Mouse (Mus musculus) adrenal gland, adult 8-10 months (tissue): ENCODE measurements around the gene Rps19. TPM values are rescaled to one million over a fixed set of nuclear protein-coding genes. Genes with fewer than 3 reads are reported as not detected.
"Not testable (repeated sequence)": the region's sequence is repeated elsewhere in the genome, so short reads cannot be mapped to it uniquely, and the experiment has no call there.

Experiments
- DNase-seq: peaks from one replicate; pipeline ENCODE4 v3.0.0; 2022
- total RNA-seq, 4 experiments: library from RNA; stranded (reverse); gene quantifications; 2 replicates each; pipeline ENCODE4 v1.2.4; 2022

Rps19 gene
- total RNA-seq, result 1,000 to 10,000 TPM in 3 of 4 experiments, 100 to 1,000 TPM in 1; 823 to 1,088 (median 1,017) TPM

DNA sequence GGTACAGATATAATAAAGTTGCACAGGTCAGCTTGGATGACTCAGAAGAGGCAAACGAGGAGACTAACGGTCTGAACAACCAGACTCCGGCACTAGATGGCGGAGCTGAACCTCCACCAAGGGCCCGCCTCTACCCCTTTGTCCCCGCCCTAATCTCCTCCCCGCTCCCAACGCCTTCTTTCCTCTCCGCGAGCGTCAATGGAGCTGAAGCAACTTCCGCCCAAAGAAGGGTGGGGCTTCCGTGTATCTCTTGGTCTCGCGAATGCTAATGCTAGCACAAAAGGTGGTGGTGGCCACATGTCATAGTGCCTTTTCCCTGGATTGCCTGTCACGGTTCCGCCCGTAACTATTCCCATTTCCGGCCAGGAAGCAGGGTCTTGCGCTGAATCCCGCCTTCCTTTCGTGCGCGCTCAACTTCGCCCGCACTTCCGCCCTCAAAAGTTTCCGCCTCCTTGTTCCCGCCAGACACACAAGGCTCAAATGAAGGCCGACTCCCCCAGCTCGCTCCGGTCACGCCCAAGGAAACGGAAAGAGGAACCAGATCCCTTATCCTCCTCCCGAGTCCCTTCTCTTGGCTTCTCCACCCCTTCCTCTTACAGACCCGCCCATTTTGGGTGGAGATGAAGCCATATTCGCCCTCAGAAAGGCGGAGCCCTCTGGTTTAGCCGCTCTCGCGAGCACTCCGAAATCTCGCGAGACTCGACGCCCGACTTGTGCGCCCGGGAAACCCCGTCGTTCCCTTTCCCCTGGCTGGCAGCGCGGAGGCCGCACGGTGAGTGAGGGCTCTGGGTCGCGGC lies at the start of gene Rps19:
Rps19 (plus strand) TSS at position 476 of the 797 bp plus-strand sequence.
- peak; percentile 99 for DNase-seq

GRCm38 (mm10) chr7:24838732-24839409 lies 45.3 kb upstream of the Rps19 start:
- DNase-seq, result not testable (repeated sequence)

DNA sequence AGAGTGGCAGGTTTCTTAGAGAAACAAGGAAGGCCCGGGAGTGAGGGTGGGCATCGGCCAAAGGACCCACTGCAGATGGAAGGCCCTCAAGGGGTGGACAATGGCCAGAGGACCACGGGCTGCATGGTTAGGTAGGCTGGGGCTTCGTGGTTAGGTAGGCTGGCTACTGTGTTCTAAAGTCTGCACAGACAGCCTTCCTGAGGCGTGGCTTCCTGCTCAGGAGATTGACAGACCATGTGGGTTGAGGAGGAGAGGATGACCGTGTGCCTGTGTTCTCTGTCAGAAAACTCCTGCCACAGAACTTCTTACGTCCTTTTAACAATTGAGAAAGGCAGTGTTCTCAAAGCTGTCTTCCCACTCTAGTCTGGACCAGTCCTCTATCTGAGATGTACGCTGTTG lies 44.8 kb upstream of the Rps19 start:
- no peak for DNase-seq

DNA sequence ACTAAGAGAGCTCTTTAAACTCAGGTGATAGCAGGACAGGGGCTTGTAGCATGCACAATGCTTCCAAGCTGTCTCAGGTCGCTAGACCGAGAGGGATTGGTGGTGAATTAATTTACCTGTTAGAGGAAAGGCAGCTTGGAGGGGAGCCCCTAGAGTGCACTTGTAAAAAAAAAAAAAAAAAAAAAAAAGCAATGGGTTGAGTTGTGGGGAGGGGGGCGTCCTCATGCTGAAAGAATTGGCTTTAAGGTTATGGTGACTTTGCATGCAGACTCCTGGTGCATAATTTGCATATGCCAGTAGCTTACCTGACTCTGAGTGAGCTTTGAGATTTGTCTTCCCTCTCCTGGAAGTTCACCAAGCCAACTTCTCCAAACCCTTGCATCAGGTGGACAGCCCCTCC lies 43.8 kb upstream of the Rps19 start:
- DNase-seq, result no peak

GRCm38 (mm10) chr7:24841009-24841408 lies 43.2 kb upstream of the Rps19 start:
- no peak for DNase-seq

GRCm38 (mm10) chr7:24844144-24844543 lies 40.0 kb upstream of the Rps19 start:
- DNase-seq, result no peak

DNA sequence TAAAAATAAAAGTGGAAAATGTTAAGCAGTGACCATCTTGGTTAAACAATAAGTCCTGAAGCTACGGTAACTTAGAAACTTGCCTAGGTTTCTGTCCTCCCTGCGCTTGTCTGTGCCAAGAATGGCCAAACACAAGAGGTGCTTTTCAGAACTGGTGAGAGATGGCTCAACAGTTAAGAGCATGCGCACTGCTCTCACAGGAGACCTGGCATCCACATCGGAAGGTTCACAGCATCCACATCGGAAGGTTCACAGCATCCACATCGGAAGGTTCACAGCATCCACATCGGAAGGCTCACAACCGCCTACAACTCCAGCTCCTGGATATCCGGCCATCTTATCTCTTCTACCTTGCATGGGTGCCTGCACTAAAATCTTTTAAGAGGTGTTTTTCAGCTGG lies 39.0 kb upstream of the Rps19 start:
- DNase-seq, result no peak

GRCm38 (mm10) chr7:24845713-24846112 lies 38.5 kb upstream of the Rps19 start:
- no peak for DNase-seq

- not testable (repeated sequence) for DNase-seq
Measured at GRCm38 (mm10) chr7:24846576-24846975, 37.6 kb upstream of the Rps19 start.

GRCm38 (mm10) chr7:24850162-24850561 lies 34.0 kb upstream of the Rps19 start:
- DNase-seq, result no peak

- DNase-seq, result peak; percentile 31
Measured at GRCm38 (mm10) chr7:24850899-24851303, 33.3 kb upstream of the Rps19 start.

GRCm38 (mm10) chr7:24851596-24852325 lies 32.4 kb upstream of the Rps19 start:
- DNase-seq, result no peak

- DNase-seq, result no peak
Measured at GRCm38 (mm10) chr7:24852557-24853232, 31.5 kb upstream of the Rps19 start.

DNA sequence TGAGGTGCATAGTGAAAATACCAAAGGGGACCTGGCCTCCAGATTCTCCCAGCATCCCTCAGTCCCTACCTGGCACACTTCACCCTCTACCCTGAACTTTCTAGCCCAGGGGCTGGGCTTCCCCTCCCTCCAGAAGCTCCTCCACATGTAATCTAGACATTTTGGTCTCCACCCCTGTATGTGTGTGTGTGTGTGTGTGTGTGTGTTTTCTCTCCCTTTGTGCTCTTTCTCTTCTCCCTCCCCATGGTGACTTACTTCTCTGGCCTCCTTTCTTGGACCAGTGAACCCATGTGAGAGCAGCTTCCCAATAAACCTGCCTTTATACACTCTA lies 31.0 kb upstream of the Rps19 start:
- DNase-seq, result no peak

- DNase-seq, result no peak
Measured at GRCm38 (mm10) chr7:24853695-24854094, 30.5 kb upstream of the Rps19 start.

DNA sequence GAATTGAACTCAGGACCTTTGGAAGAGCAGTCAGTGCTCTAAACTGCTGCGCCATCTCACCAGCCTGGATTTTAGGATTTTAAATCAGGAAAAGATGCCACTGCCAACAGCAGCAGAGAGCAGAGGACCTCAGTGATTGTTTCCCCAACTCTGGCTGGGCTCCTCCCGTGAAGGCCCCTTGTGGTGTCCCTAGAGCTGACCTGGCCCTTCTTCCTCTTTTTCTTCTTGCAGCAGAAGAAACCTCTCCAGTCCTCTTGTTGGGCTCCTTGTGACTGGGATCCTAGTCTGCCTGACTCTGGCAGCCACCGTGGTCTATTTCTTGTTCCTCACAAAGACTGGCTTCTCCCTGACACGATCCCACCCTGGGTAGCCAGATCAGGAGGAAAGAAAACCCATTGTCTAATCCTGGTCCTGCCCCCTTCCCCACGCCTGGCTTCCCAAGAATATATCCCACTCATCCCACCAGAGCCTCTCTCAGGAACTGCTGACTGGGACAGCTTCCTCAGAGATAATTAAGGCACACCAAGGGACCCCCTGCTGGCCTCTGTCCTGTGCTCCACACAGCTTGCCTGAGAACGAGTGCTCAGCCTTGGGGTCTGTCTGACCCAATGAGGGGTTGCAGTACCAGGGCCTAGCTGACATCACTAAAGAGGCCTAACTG lies 27.6 kb upstream of the Rps19 start:
- no peak for DNase-seq

GRCm38 (mm10) chr7:24859234-24859633 lies 24.9 kb upstream of the Rps19 start:
- no peak for DNase-seq

DNA sequence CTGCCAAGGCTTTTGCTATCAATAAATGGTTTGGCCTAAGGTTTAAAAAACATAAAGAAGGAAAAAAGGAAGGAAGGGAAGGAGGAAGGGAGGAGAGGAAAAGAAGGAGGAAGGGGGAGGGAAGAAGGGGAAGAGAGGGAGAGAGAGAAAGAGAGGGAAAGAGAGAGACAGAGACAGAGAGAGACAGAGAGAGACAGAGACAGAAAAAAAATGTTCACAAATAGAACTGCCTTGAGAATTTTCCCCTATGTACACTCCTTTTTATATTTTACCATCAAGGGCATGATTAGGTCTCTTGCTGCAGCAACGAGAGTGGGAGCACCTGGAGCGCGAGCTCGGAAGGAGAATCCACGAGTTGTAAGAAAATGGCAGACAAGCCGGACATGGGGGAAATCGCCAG lies 22.3 kb upstream of the Rps19 start, which contains the start of gene Gm9844:
Gm9844 (plus strand) TSS at position 301 of the 400 bp plus-strand sequence.
- no peak for DNase-seq

GRCm38 (mm10) chr7:24862853-24863252 lies 21.3 kb upstream of the Rps19 start:
- DNase-seq, result no peak

- DNase-seq, result no peak
Measured at GRCm38 (mm10) chr7:24864156-24864555, 20.0 kb upstream of the Rps19 start.

DNA sequence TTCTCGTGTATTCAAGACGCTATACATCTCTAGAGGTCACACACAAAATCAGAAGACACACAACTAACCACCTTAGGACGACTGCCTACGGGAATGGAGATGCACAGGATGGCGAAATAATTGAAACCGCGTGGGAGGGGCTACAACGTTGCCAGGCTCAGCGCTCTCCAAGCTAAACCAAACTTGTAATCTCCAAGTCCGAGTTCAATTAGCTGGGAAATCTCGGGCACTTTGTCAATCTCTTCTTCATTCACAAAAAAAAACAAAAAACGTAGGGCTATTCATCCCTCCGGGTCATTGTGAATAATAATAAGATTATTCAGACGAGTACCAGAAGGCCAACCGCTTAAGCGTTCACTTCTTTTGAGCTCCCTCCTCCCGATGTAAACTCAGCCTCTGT lies 15.1 kb upstream of the Rps19 start:
- no peak for DNase-seq

- no peak for DNase-seq
Measured at GRCm38 (mm10) chr7:24869532-24870165, 14.5 kb upstream of the Rps19 start, which contains the start of the genes Lypd4 and Dmrtc2. Gene Lypd4, minus strand, starts transcription at chr7:24869941. Gene Dmrtc2, plus strand, starts transcription at chr7:24870057.
